Mouse (Mus musculus) Patski (cell line): ENCODE results near the gene Tas2r135. TPM values are rescaled to one million over a fixed set of nuclear protein-coding genes. Genes with fewer than 3 reads are reported as not detected.
A peak's percentile ranks its signal among the peaks of the same experiment; 100 is the strongest.

Source experiments
- ATAC-seq: fragments of 100-300 bp; one replicate; pipeline ENCODE4 v1.8.0; 2021
- CTCF ChIA-PET: fragments of 350-600 bp; sonication (Branson Sonifier 250); formaldehyde crosslinking; loops from one replicate; lab custom pipeline; 2022; ENCODE audit warnings: inconsistent platforms; lab: Charles Lee
- POLR2A ChIA-PET: fragments of 350-600 bp; sonication (Branson Sonifier 250); formaldehyde crosslinking; loops from one replicate; lab custom pipeline; 2022; ENCODE audit warnings: antibody characterized with exemption, inconsistent platforms; lab: Charles Lee
- DNase-seq: peaks from one replicate; pipeline ENCODE4 v3.0.0-alpha.2; 2011; ENCODE audit warnings: low read depth, low spot score
- H3K27me3 ChIP-seq: fragments of 371-371 bp; one replicate; pipeline ENCODE4 v1.5.1; 2021
- CTCF ChIP-seq: fragments of 100-300 bp; IDR thresholded peaks from one replicate; pipeline ENCODE4 v1.5.1; 2021
- in situ Hi-C: fragments of 300-500 bp; cut with MboI; formaldehyde crosslinking; loops from 3 replicates; pipeline ENCODE4 v1.11.1; 2018; ENCODE audit warnings: low pct_unique_long_range_greater_than_20kb, mixed read lengths
- polyA plus RNA-seq: library from polyadenylated mRNA; unstranded; gene quantifications from one replicate; pipeline ENCODE4 v1.2.3, GENCODE M21; 2021

Gene Tas2r135
- polyA plus RNA-seq: not detected

DNA sequence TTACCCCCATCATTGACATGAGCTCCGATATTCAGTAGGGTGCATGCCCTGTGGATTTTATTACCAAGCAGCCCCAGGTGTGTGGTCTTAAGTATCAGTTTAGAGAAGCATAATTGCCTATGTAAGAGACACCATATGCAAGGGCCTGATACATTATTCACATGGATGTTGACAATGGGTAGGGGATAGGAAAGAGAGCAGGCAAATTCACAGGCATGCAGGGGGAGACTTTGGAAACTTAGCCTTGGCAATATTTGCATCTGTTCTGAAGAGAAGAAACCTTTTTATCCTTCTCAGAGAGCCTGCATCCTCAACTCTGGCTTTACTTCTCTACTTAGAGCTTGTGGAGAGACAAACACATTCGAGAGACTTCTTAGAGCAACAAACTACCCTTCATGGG is at the start of gene Tas2r135:
Gene Tas2r135, plus strand, starts transcription at position 301 of the 400 bp plus-strand sequence.
- in situ Hi-C loops: no loop called here
- CTCF ChIA-PET: interaction anchor here (1.4 kb wide), 1 partner anchor 11 kb away, joined by 6 read pairs; no protein-coding TSS in a partner anchor
- ATAC-seq (no peak), DNase-seq (no peak)
- POLR2A ChIA-PET: no interaction called here
- no peak for TF ChIP-seq CTCF
- no peaks in the 10 kb centered on the region for H3K27me3 ChIP-seq

DNA sequence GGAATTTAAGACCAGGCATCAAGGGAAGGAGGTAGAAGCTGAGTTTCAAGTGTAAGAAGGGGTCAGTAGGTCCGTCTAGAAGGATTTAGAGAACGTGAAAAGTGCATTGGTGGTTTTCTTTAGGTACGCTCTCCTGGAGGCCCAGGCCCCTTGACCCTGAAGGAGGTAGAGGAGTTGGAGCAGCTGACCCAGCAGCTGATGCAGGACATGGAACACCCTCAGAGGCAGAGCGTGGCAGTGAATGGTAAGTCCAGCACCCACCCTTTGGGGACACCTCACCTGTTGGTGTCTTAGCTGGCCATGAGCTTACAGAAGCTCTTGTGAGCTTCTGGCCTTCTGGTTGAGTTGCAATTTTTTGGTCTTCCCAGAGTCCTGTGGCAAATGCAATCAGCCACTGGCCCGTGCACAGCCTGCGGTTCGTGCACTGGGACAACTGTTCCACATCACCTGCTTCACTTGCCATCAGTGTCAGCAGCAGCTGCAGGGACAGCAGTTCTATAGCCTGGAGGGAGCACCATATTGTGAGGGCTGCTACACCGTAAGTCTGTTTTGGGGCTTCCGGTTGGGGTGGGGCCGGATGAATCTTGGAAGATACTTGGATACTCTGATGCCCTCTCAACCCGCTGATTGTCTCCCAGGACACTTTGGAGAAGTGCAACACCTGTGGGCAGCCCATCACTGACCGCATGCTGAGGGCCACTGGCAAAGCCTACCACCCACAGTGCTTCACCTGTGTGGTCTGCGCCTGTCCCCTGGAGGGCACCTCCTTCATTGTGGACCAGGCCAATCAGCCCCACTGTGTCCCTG is 49.2 kb upstream of the Tas2r135 start:
- TF ChIP-seq CTCF: no peak
- ChIA-PET POLR2A (interaction anchor here (0.6 to 1.0 kb wide), 3 partner anchors 10 to 228 kb away, joined by 3 to 4 read pairs (median 3); no protein-coding TSS in a partner anchor), CTCF (no interaction called here)
- no peak for DNase-seq
- no peak for ATAC-seq
- no peaks in the 10 kb centered on the region for H3K27me3 ChIP-seq
- in situ Hi-C loops: no loop called here

DNA sequence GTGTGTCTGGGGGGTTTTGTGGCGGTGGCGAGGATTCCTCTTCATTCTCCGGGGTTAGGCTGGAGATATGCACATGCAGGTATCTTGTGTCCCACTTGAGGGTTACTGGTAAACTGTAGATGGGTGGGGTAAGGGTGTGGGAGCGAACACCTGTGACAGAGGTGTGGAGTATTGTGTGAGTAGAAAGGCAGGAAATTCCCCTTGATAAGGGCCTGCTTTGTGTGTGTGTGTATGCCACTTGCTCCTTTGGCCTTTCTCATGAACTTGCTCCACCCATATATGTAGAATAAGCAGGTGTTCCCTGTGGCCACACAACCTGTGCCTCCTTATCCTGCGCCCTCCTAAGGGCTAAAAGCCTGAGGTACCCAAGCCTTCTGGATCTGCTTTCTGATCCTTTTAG is 48.3 kb upstream of the Tas2r135 start:
- in situ Hi-C loops: no loop called here
- ChIA-PET CTCF (interaction anchor here (0.9 kb wide), 1 partner anchor 15 kb away, joined by 3 read pairs; no protein-coding TSS in a partner anchor), POLR2A (no interaction called here)
- TF ChIP-seq CTCF: no peak
- no peak for DNase-seq
- no peak for ATAC-seq
- H3K27me3 ChIP-seq: no peaks in the 10 kb centered on the region

DNA sequence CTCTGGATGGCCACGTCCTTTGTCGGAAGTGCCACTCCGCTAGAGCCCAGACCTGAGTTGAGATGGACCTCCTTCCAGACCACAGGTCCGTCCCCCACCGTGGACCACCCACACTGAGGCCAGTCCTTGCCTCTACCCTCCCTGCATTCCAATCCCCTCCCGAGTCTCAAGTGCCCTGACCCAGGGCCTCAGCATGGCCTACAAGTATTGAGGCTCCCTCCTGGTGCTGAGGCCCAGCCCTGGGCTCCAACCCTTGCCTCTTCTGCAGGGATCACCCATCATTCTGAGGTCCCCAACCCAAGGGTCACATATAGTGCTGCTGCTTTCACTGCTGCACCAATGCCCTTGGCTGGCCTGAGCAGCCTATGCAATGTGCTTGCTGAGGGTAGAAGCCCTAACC is 47.3 kb upstream of the Tas2r135 start:
- DNase-seq: no peak
- in situ Hi-C loops: no loop called here
- ChIA-PET POLR2A (no interaction called here), CTCF (interaction anchor here (0.9 kb wide), 1 partner anchor 14 kb away, joined by 3 read pairs; no protein-coding TSS in a partner anchor)
- TF ChIP-seq CTCF: no peak
- H3K27me3 ChIP-seq: no peaks in the 10 kb centered on the region
- no peak for ATAC-seq

DNA sequence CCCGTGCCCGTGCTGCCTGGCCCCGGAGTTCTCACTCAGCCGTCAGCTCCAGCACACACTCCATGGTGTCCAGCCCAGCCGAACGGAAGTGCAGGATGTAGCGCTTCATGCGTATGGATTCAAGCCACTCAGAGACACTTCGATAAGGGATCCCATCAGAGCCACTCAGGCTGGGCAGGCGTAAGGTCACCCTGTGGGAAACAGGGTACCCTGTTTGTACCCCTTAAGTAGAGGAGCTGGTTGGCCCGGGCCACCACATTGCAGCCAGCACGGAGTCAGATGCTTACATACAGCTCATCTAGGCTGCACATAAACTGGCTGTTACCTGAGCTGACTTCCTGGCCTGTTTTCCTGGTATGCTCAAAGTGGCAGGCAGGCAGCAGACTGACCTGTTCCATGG is 46.3 kb upstream of the Tas2r135 start:
- POLR2A ChIA-PET: no interaction called here
- ATAC-seq (no peak), DNase-seq (no peak)
- in situ Hi-C loops: no loop called here
- no peaks in the 10 kb centered on the region for H3K27me3 ChIP-seq
- TF ChIP-seq CTCF: no peak
- CTCF ChIA-PET: interaction anchor here (1.7 kb wide), 1 partner anchor 15 kb away, joined by 3 read pairs; no protein-coding TSS in a partner anchor

DNA sequence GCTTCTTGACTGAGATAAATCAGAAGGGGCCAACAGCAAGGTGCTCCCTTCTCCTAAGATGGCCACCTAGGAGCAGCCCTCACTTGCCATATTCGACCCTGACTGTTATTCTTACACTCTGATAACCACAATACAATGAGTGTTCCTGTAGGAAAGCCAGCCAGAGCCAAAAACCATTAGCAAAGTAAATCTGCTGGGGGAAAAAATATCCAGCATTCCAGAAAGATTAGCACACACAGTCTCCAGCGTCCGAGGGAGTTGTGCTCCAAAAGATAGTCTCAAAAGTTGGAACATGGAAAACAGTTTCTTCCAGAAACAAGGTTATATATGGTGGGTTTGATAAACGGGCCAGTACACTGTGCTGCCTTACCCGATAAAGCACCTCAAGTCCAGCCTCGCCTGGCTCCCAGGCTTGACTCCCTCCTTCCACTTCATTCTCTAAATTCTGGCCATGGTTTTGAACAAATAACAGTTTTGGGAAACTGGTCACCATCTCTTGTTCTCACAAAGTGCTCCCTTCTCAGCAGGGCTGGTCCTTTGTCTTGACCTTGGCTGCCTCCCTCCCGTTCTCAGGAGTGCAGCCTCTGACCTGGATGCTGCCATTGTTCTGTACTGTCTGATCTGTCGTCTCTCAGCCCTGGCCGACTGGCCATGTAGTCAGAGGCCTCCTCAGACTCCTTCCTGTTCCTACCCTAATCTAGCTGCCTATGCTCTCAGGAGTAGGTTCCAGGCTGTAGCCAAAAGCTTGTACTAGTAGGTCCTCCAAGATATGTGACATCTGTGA is 45.7 kb upstream of the Tas2r135 start:
- ChIA-PET CTCF (interaction anchor here (1.7 kb wide), 1 partner anchor 14 kb away, joined by 3 read pairs; no protein-coding TSS in a partner anchor), POLR2A (interaction anchor here (1.7 kb wide), 1 partner anchor 7 kb away, joined by 5 read pairs; no protein-coding TSS in a partner anchor)
- DNase-seq: no peak
- peak; percentile 27 for ATAC-seq
- H3K27me3 ChIP-seq: no peaks in the 10 kb centered on the region
- in situ Hi-C loops: no loop called here
- no peak for TF ChIP-seq CTCF

DNA sequence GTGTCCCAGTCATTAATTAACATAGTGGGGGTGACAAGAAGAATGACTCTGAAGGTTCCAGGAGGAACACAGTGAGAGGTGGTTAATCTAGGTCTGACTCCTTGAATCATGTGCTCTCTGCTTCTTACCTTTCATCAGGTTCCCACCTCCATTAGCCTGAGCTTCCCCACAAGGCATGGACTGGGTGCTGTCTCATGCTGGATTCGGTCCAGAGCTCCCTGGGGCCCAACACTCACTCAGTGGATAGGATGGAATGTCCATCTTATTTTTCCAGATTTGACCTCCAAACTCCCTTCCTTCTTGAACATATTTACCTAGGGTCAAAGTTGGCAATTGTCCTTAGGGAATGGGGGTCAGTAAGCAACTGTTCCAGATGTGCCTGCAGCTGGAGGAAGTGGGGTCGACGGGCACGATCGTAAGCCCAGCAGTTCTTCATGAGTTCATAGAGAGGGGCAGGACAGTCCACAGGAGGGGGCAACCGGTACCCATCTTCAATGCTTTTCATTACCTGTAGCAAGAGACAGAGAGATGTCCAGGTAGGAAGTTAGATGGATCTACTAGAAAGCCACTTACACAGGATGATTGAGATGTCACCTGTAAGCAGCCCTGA is 44.9 kb upstream of the Tas2r135 start:
- no peak for DNase-seq
- CTCF ChIA-PET: interaction anchor here (0.6 to 1.7 kb wide), 2 partner anchors 12 to 13 kb away, joined by 3 to 4 read pairs; no protein-coding TSS in a partner anchor

DNA sequence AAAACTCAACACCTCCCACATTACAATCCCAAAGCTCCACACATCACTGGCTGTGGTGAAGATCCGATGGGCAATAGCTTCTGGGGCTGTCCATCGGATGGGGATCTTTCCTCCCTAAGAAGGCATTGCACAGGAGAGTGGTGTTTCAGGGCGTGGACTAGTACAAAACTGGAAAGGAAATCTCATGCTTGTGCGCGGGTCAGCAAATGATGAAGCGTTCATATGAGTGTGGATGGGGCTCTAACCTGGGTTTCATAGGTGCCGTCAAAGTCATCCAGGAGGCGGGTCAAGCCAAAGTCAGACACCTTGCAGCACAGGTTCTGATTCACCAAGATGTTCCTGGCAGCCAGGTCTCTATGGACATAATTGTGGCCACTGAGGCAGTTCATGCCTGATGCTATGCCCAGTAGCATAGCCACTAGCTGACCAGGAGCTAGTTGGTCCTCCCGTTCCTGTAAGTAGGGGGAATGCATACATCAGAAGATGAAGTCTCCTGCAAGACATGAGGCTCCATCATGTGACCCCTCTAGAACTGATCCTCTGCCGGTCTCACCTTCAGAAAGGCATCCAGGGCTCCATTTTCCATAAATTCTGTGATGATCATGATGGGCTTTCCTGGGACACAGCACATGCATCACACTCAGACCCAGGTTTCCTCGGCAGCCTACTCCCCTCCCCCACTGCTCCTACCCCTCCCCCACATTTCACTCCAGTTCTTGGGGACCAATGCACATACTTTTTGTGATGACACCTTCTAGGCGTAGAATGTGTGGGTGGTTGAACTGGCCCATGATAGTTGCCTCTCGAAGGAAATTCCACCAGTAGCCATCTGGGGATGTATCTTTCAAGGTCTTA is 44.0 kb upstream of the Tas2r135 start:
- no peak for TF ChIP-seq CTCF
- no peak for DNase-seq
- ChIA-PET CTCF (interaction anchor here (1.6 kb wide), 1 partner anchor 13 kb away, joined by 5 read pairs; no protein-coding TSS in a partner anchor), POLR2A (interaction anchor here (0.9 to 1.7 kb wide), 5 partner anchors 9 to 64 kb away, joined by 3 to 5 read pairs (median 4); no protein-coding TSS in a partner anchor)
- in situ Hi-C loops: no loop called here
- ATAC-seq: no peak
- no peaks in the 10 kb centered on the region for H3K27me3 ChIP-seq

More for the DNA sequence above, 44.9 kb upstream of the Tas2r135 start:
- in situ Hi-C loops: no loop called here
- POLR2A ChIA-PET: interaction anchor here (1.0 to 1.7 kb wide), 2 partner anchors 8 to 12 kb away, joined by 4 to 5 read pairs; no protein-coding TSS in a partner anchor
- no peaks in the 10 kb centered on the region for H3K27me3 ChIP-seq
- ATAC-seq: no peak
- no peak for TF ChIP-seq CTCF

DNA sequence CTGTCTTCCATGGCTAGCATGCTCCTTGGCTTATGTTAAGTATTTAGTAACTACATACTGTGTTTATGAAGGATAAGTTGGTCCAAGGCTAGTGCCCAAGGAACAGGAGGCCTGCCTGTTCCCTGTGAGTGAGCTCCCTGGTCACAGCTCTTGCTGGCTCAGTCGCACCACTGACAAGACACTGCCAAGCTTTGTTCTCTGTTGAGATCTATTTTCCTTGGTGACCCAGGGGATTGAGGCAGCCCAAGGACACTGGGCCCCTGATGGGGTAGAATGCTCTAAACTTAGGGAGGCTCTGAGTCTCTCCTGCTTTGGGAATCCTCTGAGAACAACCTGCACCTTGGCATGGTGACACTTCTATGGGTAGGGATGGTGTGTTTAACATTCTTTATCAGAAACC is 43.2 kb upstream of the Tas2r135 start:
- TF ChIP-seq CTCF: no peak
- peak; percentile 11 for ATAC-seq
- DNase-seq: no peak
- H3K27me3 ChIP-seq: no peaks in the 10 kb centered on the region
- ChIA-PET CTCF (interaction anchor here (1.2 to 2.1 kb wide), 3 partner anchors 14 to 19 kb away, joined by 3 to 5 read pairs (median 5); no protein-coding TSS in a partner anchor), POLR2A (interaction anchor here (0.6 to 1.2 kb wide), 4 partner anchors 10 to 65 kb away, joined by 3 to 4 read pairs (median 4); no protein-coding TSS in a partner anchor)
- in situ Hi-C loops: no loop called here
